Mouse (Mus musculus): ENCODE results near the gene Mapk6.

- TF ChIP-seq CTCF (IDR thresholded peaks at IDR 0.05; ENCODE audit: low read depth, low read length) = no peak
- TF ChIP-seq GATA1 (IDR thresholded peaks at IDR 0.05; ENCODE audit: borderline replicate concordance, low read length) = no peak
- no peak for TF ChIP-seq POLR2AphosphoS5 (IDR thresholded peaks at IDR 0.05; ENCODE audit: insufficient replicate concordance, low read depth, low read length)
- TF ChIP-seq TAL1 (conservative IDR thresholded peaks at IDR 0.05; ENCODE audit: low read depth, low read length) = no peak
These were observed 22.9 kb upstream of the Mapk6 start for GRCm38 (mm10) chr9:75432694-75433093.

Data from G1E (cell line).